Mouse (Mus musculus): ENCODE data around the gene Ndufs3.
"Not testable (repeated sequence)": the region's sequence is repeated elsewhere in the genome, so short reads cannot be mapped to it uniquely, and the experiment has no call there.

DNA sequence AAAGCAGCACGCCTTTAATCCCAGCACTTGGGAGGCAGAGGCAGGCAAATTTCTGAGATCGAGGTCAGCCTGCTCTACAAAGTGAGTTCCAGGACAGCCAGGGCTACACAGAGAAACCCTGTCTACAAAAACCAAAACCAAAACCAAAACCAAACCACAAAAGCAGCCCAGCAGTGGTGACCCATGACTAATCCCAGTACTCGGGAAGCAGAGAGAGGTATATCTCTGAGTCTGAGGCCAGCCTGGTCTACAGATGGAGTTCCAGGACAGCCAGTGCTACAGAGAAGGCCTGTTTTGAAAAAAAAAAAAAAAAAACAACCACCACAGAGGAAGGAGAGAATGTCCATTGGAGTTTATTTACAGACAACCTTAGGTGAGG is 10.3 kb downstream of the Ndufs3 start:
- TF ChIP-seq CTCF (IDR thresholded peaks at IDR 0.05; ENCODE audit: control insufficient read depth, insufficient read depth, low read length); POLR2A (IDR thresholded peaks at IDR 0.05; ENCODE audit: borderline replicate concordance, control insufficient read depth, low read depth, low read length): not testable (repeated sequence)
